Comparison of ENCODE assay signal across 8 mouse cellular contexts in genomic region chr3:97226719-97227118, GRCm38 (mm10).
DNase-seq lines count a peak whose midpoint lies in the region; ATAC-seq and TF ChIP-seq lines count a peak whose summit lies in the region.

No protein-coding gene starts in this region.

- under 1% methylated on average over 18 of the region's 18 CpGs for WGBS in kidney, postnatal 0 days
- under 1% methylated on average over 18 of the region's 18 CpGs for WGBS in hindbrain, embryonic 10.5 days
- under 1% methylated on average over 18 of the region's 18 CpGs for WGBS in midbrain, embryonic 13.5 days

- no peak for TF ChIP-seq CTCF in kidney, postnatal 0 days (IDR thresholded peaks at IDR 0.05; ENCODE audit: low read depth)

- peaks cover 6% of the 10 kb centered on the region; the same call in 1 of the 2 replicates for H3K36me3 ChIP-seq in kidney, postnatal 0 days (ENCODE audit: insufficient read depth, low read length)
- H3K36me3 ChIP-seq in hindbrain, embryonic 10.5 days = peaks cover 27% of the 10 kb centered on the region
- H3K36me3 ChIP-seq in midbrain, embryonic 13.5 days = peaks cover 12% of the 10 kb centered on the region

- no peaks in the 10 kb centered on the region for H3K27me3 ChIP-seq in kidney, postnatal 0 days (ENCODE audit: insufficient read depth, low read length)
- no peaks in the 10 kb centered on the region for H3K27me3 ChIP-seq in hindbrain, embryonic 10.5 days (ENCODE audit: insufficient read depth, poor library complexity, severe bottlenecking)
- no peaks in the 10 kb centered on the region for H3K27me3 ChIP-seq in midbrain, embryonic 13.5 days

- H3K4me2 ChIP-seq in kidney, postnatal 0 days (ENCODE audit: low read length) = peak overlapping the region; percentile 79
- peak overlapping the region; percentile 75 for H3K4me2 ChIP-seq in midbrain, embryonic 13.5 days (replicated peaks)

- H3K27ac ChIP-seq in kidney, postnatal 0 days = peak overlapping the region; percentile 86
- peak overlapping the region; percentile 97 for H3K27ac ChIP-seq in hindbrain, embryonic 10.5 days
- H3K27ac ChIP-seq in midbrain, embryonic 13.5 days = peak overlapping the region; percentile 94

- DNase-seq in kidney, postnatal 0 days (ENCODE audit: low spot score) = peak; percentile 45
- DNase-seq in kidney, adult 11 months = no peak
- DNase-seq in T-cell, adult 2 months (ENCODE audit: low spot score) = peak; percentile 10
- no peak for DNase-seq in hindbrain, embryonic 10.5 days (ENCODE audit: low spot score)
- no peak for DNase-seq in spleen, adult 12 weeks (ENCODE audit: low spot score)
- DNase-seq in kidney, postnatal 4 days = no peak

- peak overlapping the region; percentile 89 for H3K4me3 ChIP-seq in kidney, postnatal 0 days (replicated peaks; ENCODE audit: low read depth, low read length)
- peak overlapping the region; percentile 69 for H3K4me3 ChIP-seq in hindbrain, embryonic 10.5 days
- H3K4me3 ChIP-seq in midbrain, embryonic 13.5 days (replicated peaks) = peak overlapping the region; percentile 76

- no peaks in the 10 kb centered on the region for H3K4me1 ChIP-seq in kidney, postnatal 0 days (replicated peaks; ENCODE audit: insufficient read depth, low read length)
- H3K4me1 ChIP-seq in hindbrain, embryonic 10.5 days (replicated peaks) = peaks cover 51% of the 10 kb centered on the region
- H3K4me1 ChIP-seq in midbrain, embryonic 13.5 days (replicated peaks) = peaks cover 47% of the 10 kb centered on the region

- no peak for ATAC-seq in kidney, postnatal 0 days (replicated peaks; ENCODE audit: low FRiP score, low read depth)
- peak; percentile 44 for ATAC-seq in midbrain, embryonic 13.5 days
- ATAC-seq in monocyte, adult 5-6 weeks (replicated peaks; ENCODE audit: insufficient number of reproducible peaks, low FRiP score, low TSS enrichment, poor library complexity, severe bottlenecking) = no peak

- H3K9me3 ChIP-seq in kidney, postnatal 0 days (replicated peaks; ENCODE audit: low read length) = no peaks in the 10 kb centered on the region
- H3K9me3 ChIP-seq in hindbrain, embryonic 10.5 days = 0 out of 2 replicates have a peak, but pooled peaks cover 3% of the 10 kb centered on the region
- H3K9me3 ChIP-seq in midbrain, embryonic 13.5 days = no peaks in the 10 kb centered on the region

- H3K9ac ChIP-seq in kidney, postnatal 0 days (ENCODE audit: low read depth, low read length) = peak overlapping the region; percentile 88
- H3K9ac ChIP-seq in midbrain, embryonic 13.5 days (replicated peaks) = peak overlapping the region; percentile 87

Comparison
In these comparisons a context has a peak if more than half of its experiments do, and no peak if none do; other contexts are left out.
1. DNase-seq: peak in kidney, postnatal 0 days (single experiment) and T-cell, adult 2 months (single experiment); none in kidney, adult 11 months (single experiment), hindbrain, embryonic 10.5 days (single experiment), spleen, adult 12 weeks (single experiment) and kidney, postnatal 4 days (0 of 2).
2. Peak in every context shown above with its lines, with median percentiles within 50 percentile points of each other: H3K27ac ChIP-seq and H3K4me3 ChIP-seq.